Mouse (Mus musculus) liver, postnatal 0 days (tissue): Measurements from ENCODE around the gene Cdkn1a. TPM values are rescaled to one million over a fixed set of nuclear protein-coding genes. Genes with fewer than 3 reads are reported as not detected.
"Not testable (repeated sequence)": the region's sequence is repeated elsewhere in the genome, so short reads cannot be mapped to it uniquely, and the experiment has no call there.

Experiments
- ATAC-seq: fragments of 200-750 bp; cut with Nextera tagmentation; 2 replicates; pipeline ENCODE4 v1.8.0; 2017; ENCODE audit warnings: mild to moderate bottlenecking, moderate library complexity
- DNase-seq: peaks from one replicate; pipeline ENCODE4 v3.0.0-alpha.2; 2016
- H3K27ac ChIP-seq: fragments of 300-500 bp; sonication (generic); 2 replicates; pipeline ENCODE4 v1.5.1; 2014; ENCODE audit warnings: antibody characterized with exemption, moderate library complexity, mild to moderate bottlenecking, low read depth
- H3K27me3 ChIP-seq: fragments of 300-500 bp; sonication (generic); 2 replicates; pipeline ENCODE4 v1.6.1; 2014; ENCODE audit warnings: low read length, control low read depth, mixed read lengths; ENCODE audit not compliant: insufficient read depth
- H3K36me3 ChIP-seq: fragments of 300-500 bp; sonication (generic); replicated peaks from 2 replicates; pipeline ENCODE4 v1.6.1; 2014; ENCODE audit warnings: mild to moderate bottlenecking, control low read depth, low read length, moderate library complexity, mixed read lengths; ENCODE audit not compliant: insufficient read depth
- H3K4me1 ChIP-seq: fragments of 300-500 bp; sonication (generic); 2 replicates; pipeline ENCODE4 v1.6.1; 2014; ENCODE audit warnings: antibody characterized with exemption, mild to moderate bottlenecking, control low read depth; ENCODE audit not compliant: insufficient read depth
- H3K4me2 ChIP-seq: fragments of 300-500 bp; sonication (generic); 2 replicates; pipeline ENCODE4 v1.6.1; 2014; ENCODE audit warnings: low read depth, mild to moderate bottlenecking, low read length, moderate library complexity, mixed read lengths
- H3K4me3 ChIP-seq: fragments of 300-500 bp; sonication (generic); 2 replicates; pipeline ENCODE4 v1.5.1; 2014; ENCODE audit warnings: low read depth, low read length
- H3K9ac ChIP-seq: fragments of 300-500 bp; sonication (generic); replicated peaks from 2 replicates; pipeline ENCODE4 v1.6.1; 2014; ENCODE audit warnings: mild to moderate bottlenecking, moderate library complexity
- H3K9me3 ChIP-seq: fragments of 300-500 bp; sonication (generic); 2 replicates; pipeline ENCODE4 v1.6.1; 2016; ENCODE audit warnings: mild to moderate bottlenecking, control low read depth, low read length, mixed read lengths
- CTCF ChIP-seq: sonication (generic); IDR thresholded peaks from 2 replicates; pipeline ENCODE4 v1.5.1; 2016; ENCODE audit warnings: antibody characterized with exemption, low read depth
- EP300 ChIP-seq: IDR thresholded peaks from 2 replicates; pipeline ENCODE4 v1.6.1; 2016; ENCODE audit warnings: antibody characterized with exemption, low read depth, mild to moderate bottlenecking
- WGBS: fragments of 180-500 bp; shearing (Covaris S2); extraction: QIAGEN DNeasy Blood & Tissue Kit; methylation state at CpG from one replicate; pipeline ENCODE4 v1.1.7; 2014; ENCODE audit not compliant: insufficient replicate concordance; 5-methylcytosine and 5-hydroxymethylcytosine counted together
- polyA plus RNA-seq: library from polyadenylated mRNA; unstranded; fragments of >200 nt; fragmentation: Nextera tagmentation; extraction: Ambion mirVana; gene quantifications from 2 replicates; pipeline ENCODE4 v1.2.1, GENCODE M21; 2015

The Cdkn1a gene
- 42.4 and 58.1 TPM in 2 replicates for polyA plus RNA-seq

- H3K4me1 ChIP-seq = peaks cover 6% of the 10 kb centered on the region
- no peaks in the 10 kb centered on the region for H3K9me3 ChIP-seq
- TF ChIP-seq CTCF (no peak), EP300 (no peak)
- peaks cover 18% of the 10 kb centered on the region for H3K27me3 ChIP-seq
- no peak for DNase-seq
- no peak within 1 kb of the TSS for H3K27ac ChIP-seq
- 75% methylated on average over 3 of the region's 3 CpGs for WGBS
- no peak within 1 kb of the TSS for H3K4me2 ChIP-seq
- H3K36me3 ChIP-seq = no peaks in the 10 kb centered on the region
- no peak within 1 kb of the TSS for H3K9ac ChIP-seq
- no peak within 1 kb of the TSS for H3K4me3 ChIP-seq
- ATAC-seq = no peak
Measured at GRCm38 (mm10) chr17:29090776-29091175, at the start of gene Cdkn1a. TSS of gene Cdkn1a (plus strand) at chr17:29090976.

- not testable (repeated sequence) for ATAC-seq, H3K4me2 ChIP-seq, H3K27me3 ChIP-seq, DNase-seq, H3K27ac ChIP-seq, H3K9ac ChIP-seq, H3K4me3 ChIP-seq, H3K9me3 ChIP-seq
- 51% methylated on average over 3 of the region's 3 CpGs for WGBS
- peaks cover 84% of the 10 kb centered on the region for H3K36me3 ChIP-seq
- H3K4me1 ChIP-seq = peaks cover 15% of the 10 kb centered on the region
Measured at GRCm38 (mm10) chr17:29041632-29042031, 49.1 kb upstream of the Cdkn1a start.

GRCm38 (mm10) chr17:29042569-29042968, 48.2 kb upstream of the Cdkn1a start:
- TF ChIP-seq EP300 = no peak
- TF ChIP-seq CTCF = no peak
- Histone ChIP-seq H3K9ac (no peak overlapping the region), H3K27ac (no peak overlapping the region), H3K4me3 (no peak overlapping the region), H3K36me3 (peaks cover 82% of the 10 kb centered on the region), H3K9me3 (no peaks in the 10 kb centered on the region), H3K27me3 (no peaks in the 10 kb centered on the region), H3K4me2 (no peak overlapping the region), H3K4me1 (peaks cover 11% of the 10 kb centered on the region; the same call in 1 of the 2 replicates)
- DNase-seq (no peak), ATAC-seq (no peak)

- Histone ChIP-seq H3K27me3 (no peaks in the 10 kb centered on the region), H3K4me2 (no peak overlapping the region), H3K9me3 (no peaks in the 10 kb centered on the region), H3K36me3 (peaks cover 78% of the 10 kb centered on the region), H3K9ac (no peak overlapping the region), H3K27ac (no peak overlapping the region), H3K4me3 (no peak overlapping the region), H3K4me1 (peaks cover 11% of the 10 kb centered on the region; the same call in 1 of the 2 replicates)
- TF ChIP-seq CTCF (no peak), EP300 (no peak)
- no peak for ATAC-seq
- WGBS = 86% methylated on average over 3 of the region's 3 CpGs
- no peak for DNase-seq
Measured at GRCm38 (mm10) chr17:29043583-29043982, 47.2 kb upstream of the Cdkn1a start.

- H3K9ac ChIP-seq = no peak overlapping the region
- peaks cover 11% of the 10 kb centered on the region; the same call in 1 of the 2 replicates for H3K4me1 ChIP-seq
- H3K4me3 ChIP-seq = no peak overlapping the region
- ATAC-seq = peak; percentile 9
- no peak overlapping the region for H3K4me2 ChIP-seq
- peak overlapping the region; percentile 66 for H3K27ac ChIP-seq
- DNase-seq = no peak
- no peaks in the 10 kb centered on the region for H3K9me3 ChIP-seq
- 83% methylated on average over 6 of the region's 6 CpGs for WGBS
- TF ChIP-seq CTCF (no peak), EP300 (no peak)
- peaks cover 70% of the 10 kb centered on the region for H3K36me3 ChIP-seq
- no peaks in the 10 kb centered on the region for H3K27me3 ChIP-seq
Measured at GRCm38 (mm10) chr17:29044146-29044924, 46.4 kb upstream of the Cdkn1a start.

- DNase-seq (peak; percentile 36), ATAC-seq (peak; percentile 42)
- Histone ChIP-seq H3K27me3 (no peaks in the 10 kb centered on the region), H3K4me2 (no peak overlapping the region), H3K27ac (peak overlapping the region; percentile 66), H3K9me3 (no peaks in the 10 kb centered on the region), H3K36me3 (peaks cover 64% of the 10 kb centered on the region), H3K9ac (no peak overlapping the region), H3K4me3 (no peak overlapping the region), H3K4me1 (peaks cover 17% of the 10 kb centered on the region)
- WGBS = 73% methylated on average over 1 of the region's 1 CpGs
- TF ChIP-seq CTCF (peak; percentile 87), EP300 (no peak)
Measured at GRCm38 (mm10) chr17:29044925-29045319, 45.9 kb upstream of the Cdkn1a start.
